Mouse (Mus musculus) urinary bladder, postnatal 36 days (tissue): ENCODE measurements at regions not wholly inside any gene's neighbourhood (a gene's known extent, or its start where the extent isn't known, plus 50 kb on each side); places are given as distances from the start of the nearest gene placed in this dataset.
"Not testable (repeated sequence)": the region's sequence is repeated elsewhere in the genome, so short reads cannot be mapped to it uniquely, and the experiment has no call there.

Source experiments
- DNase-seq, 2 experiments: peaks; one replicate each; pipeline ENCODE4 v3.0.0; 2022; ENCODE audit warnings: low spot score in 2 of 2, mixed read lengths in 1 of 2

DNA sequence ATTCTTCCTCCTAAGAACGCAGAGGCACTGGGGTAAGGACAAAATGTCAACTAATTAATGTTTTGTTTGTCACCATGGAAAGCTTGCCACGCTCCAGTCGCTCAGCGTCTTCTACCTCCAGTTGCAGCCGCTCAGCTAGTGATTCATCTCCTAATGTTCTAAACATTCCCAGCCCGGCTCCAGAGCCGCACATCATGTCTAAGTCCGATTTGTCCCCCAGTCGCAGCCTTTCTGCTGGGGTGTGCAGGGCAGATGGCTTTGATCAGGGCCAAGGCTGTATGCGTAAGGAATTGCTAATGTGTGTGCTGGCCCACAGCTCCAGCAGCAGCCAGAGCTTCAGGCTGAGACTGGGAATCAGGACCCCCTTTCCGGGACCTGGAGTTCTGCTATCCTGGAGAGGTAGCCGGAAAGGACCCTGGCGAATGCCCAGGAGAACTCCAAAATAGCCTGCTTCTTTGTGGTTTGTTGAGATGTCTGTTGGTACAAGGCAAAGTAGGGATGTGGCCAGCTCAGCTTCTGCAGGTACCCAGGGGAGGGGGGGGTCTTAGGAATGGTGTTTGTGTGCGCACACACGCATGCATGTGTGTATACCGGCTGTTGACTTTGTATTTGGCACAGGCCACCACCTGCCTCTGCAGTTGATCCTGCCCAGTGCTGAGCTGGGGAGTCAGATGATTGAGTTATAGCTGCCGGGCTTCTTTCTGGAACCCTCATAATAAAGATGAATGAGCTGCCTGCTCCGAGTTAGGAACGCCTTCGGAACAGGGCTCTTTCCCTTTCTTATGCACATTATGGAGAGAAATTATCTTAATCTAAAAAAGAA lies 143.0 kb upstream of the Kcng1 start:
- no peak for DNase-seq

DNA sequence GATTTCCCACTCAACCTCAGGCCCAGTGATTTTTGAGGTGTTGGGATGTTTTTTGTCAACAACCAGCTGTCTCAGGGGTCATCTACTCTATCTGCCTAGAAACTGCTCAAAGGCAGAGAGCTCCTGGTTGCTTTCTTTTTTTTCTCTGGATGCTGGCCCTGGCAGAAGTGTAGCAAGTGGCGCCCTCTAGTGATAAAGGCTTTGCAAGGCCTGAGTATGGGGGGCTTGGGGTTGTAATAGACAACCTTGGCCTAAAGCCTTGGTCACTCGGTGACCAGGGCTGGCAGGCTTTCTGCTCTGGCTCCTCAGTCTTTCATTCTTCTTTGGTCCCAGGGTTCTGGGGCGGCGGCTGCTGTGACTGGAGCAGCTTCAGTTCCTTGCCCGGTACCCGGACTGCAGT lies 142.0 kb upstream of the Kcng1 start:
- DNase-seq: no peak

- DNase-seq: no peak
These were observed 133.6 kb upstream of the Kcng1 start for GRCm38 (mm10) chr2:168415140-168415539.

DNA sequence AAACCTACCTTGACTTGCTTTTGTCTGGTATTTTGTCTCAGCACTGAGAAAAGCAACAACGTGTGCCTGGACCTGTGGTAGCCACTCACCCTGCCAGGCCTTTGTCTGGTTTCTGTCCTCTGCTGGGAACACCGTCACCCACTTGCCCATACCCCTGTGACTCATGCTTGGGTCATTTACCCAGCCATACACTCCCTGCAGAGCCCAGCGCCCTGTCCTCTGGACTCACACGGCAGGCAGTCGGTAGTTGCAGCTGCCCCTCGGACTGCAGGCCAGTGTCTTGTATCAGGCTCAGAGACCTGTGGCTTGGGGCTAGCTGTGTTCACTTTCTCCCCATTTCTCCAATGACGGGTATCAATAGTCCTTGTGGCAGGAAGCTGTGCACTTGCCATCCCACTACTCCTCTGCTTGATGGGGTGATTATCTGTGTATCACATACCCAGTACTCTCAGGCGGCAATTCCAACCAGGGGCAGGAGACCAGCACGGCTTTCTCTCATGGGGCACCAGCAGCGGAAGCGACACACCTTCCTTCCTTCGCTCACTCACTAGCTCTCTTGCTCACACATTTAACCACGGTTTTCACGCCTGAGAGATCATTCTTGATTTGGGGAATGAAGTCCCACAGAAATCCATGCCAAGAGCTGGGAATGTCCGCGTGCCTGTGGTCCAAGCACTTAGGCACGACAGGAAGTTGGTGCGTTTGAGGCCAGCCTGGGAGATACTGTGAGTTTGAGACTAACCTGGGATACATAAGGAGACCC lies 132.8 kb upstream of the Kcng1 start:
- DNase-seq: no peak

- no peak for DNase-seq
These were observed 131.3 kb upstream of the Kcng1 start for GRCm38 (mm10) chr2:168412853-168413252.

DNA sequence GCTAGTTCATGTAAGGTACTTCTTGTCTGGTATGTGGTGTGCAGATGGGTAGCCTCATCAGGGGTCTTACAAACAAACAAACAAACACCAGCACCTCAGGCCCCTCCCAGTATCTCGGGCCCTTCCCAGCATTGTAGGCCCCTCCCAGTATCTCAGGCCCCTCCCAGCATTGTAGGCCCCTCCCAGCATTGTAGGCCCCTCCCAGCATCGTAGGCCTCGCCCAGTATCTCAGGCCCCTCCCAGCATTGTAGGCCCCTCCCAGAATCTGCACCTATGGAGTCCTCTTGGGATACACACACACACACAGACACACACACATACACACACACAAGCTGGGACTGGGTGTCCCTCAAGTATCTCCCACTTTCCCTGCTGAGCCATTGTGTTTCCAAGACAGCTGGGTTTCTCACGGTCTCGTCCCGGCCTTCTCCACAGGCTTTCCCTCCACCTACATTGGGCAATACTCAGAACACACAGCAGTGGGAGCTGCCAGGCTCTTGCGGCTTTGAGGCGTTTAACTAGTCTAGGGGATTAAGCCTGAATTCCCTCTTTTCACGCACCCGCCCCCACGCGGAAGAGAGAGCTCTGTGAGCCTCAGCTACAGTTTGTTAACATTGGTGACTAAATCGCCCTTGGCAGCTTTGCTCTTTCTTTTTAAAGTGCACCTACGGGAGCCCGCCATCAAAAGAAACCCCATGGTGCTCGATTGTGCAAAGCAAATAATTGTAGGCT lies 121.4 kb upstream of the Kcng1 start:
- peak in 1 of 2 experiments; percentile 1 for DNase-seq

DNA sequence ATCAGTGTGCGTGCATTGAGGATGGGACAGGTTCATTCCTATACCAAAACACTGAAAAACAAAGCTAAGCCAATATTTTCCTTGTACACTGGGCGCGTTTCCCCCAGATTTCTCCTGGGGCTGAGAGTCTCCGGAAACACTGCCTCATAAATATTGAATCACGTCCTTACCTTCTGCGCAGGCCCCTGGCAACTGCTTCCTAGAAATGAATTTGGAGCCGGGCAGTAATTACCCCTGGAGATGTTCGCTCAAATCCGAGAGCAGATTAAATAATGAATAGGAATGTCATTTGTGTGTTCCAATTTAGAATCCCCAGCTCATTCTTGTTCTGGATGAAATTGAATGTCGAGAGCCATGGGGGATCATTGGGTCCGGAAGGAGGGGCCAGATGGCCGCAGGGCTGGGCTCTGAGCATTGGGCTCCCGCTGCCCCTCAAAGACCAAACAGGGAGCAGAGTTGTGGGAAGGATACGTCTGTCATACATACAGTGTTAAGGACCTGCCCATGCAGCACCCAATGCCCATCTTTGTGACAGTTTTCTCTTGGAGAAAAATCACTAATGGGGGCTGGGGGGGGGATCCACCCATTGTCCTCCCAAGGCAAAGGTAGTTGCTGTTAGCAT lies 117.7 kb upstream of the Kcng1 start:
- DNase-seq: no peak

DNA sequence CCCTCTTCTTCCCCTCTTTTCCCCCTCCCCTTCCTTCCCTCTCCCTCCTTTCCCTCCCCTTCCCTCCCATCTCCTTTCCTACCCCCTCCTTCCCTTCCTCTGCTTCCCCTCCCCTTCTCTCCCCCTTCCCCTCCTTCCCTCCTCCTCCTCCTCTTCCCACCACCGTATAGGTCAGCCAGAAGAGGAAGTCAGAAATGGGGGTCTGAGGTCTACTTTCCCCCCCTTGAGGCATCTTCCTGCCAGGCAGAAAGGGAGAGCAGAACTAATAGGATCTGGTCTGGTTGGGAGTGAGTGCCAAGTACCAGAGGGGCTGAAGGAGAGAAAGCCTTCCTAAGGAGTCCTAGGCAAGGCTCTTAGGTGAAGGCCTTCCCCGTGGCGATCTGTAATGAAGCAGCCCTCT lies 114.8 kb upstream of the Kcng1 start:
- no peak for DNase-seq

DNA sequence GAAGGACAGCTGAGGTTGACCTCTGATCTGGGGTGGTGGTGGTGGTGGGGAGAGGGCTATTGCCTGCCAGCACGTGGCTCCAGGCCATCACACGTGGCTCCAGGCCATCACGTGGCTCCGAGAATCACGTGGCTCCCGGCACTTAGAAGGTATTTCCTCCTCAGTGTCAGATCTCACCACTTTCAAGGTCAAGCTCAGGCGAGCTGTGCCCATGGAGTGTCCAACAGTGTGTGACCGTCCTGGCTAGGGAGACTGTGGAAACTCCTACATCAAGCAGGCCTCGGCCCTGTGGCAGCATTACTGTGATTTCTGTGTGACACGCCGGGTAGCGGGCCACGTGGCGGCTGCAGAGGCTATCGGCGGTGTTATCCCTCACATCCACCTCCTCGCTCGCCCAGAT lies 111.8 kb upstream of the Kcng1 start:
- no peak for DNase-seq

DNA sequence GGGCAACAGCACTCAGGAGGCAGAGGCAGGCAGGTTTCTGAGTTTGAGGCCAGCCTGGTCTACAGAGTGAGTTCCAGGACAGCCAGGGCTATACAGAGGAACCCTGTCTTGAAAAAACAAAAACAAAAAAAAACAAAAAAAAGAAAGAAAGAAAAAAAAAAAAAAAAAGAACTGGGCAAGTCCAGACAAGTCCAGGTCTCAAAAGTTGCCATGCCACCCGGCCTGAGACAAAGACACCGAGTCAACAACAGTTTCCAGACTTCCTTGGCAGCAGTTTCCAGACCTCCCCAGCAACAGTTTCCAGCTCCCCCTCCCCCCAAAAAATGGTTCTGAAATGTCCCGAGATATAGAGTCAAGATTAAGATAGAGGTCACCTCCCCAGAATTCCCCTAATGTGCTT lies 110.6 kb upstream of the Kcng1 start:
- DNase-seq: not testable (repeated sequence)

- no peak for DNase-seq
These were observed 99.1 kb upstream of the Kcng1 start for GRCm38 (mm10) chr2:168380606-168381005.

DNA sequence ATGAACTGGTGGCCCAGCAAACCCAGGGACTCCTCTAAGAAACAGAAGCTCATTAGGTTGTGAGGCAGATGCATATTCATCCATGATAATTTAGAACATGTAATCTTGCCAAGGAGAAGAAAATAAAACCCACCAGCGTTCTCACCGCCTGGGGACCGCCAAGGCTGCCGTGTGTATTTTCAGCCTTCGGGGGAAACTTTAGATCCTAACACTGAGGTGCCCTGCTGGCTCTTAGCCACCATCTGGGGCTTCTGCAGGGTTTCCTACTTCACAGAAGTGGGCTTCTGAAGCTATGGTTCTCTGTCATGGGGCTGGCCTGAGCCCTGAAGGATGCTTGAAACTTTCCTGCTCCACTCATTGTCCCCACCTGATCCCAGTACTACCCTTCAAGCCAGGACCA lies 90.8 kb upstream of the Kcng1 start:
- no peak for DNase-seq

GRCm38 (mm10) chr2:168371245-168371644 lies 89.7 kb upstream of the Kcng1 start:
- no peak for DNase-seq

DNA sequence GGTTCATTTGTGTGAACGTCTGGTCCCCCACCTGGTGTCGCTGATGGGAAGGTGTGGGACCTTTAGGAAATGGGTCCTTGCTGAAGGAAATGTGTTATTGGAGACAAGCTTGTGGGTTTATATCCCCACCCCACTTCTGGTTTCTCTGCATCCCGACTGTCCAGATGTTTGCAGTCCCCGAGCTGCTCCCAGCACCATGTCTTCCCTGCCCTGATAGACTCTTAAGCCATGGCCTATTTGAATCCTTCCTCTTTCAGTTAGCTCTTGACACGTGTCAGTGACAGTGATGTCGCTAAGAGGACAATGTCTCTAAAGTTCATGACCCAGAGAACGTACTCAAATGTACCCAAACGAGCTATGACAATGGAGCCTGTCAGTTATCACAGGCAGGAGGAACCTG lies 77.7 kb upstream of the Kcng1 start:
- no peak for DNase-seq

GRCm38 (mm10) chr2:168358551-168358950 lies 77.0 kb upstream of the Kcng1 start:
- no peak for DNase-seq

DNA sequence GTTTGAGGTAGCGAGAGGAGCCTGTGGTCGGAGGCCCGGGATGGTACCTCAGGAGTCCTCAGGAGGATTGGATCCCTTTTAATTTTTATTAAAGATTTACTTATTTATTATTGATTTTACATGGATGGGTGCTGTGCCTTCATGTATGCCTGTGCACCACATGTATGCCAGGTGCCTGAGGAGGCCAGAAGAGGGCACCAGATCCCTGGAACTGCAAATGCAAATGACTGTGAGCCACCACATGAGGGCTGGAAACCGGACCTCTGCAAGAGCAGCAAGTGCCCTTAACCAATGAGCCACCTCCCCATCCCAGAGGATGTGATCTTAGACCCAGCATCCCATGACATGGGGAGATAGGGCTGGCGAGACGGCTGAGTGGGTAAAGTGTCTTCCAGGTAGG lies 76.3 kb upstream of the Kcng1 start:
- no peak for DNase-seq

DNA sequence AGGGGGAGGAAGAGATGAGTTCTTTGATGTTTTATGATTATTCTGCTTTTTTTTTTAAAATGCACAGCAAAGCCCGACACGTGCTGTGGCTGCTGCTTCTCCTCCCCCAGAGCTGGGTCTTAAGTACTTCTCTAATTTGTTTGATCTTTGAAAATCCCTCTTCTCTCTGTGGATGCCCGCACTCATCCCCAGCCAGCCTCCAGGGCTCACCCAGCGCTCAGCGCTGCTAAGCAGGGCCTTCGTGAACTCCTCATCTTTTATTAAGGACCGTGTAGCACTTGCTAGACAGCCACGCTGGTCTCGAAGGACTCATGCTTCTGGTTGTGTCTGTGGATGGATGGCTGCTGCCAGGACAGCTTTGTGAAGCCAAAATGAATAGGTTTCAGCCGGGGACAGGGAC lies 72.9 kb upstream of the Kcng1 start:
- no peak for DNase-seq

- DNase-seq: no peak
These were observed 71.1 kb upstream of the Kcng1 start for GRCm38 (mm10) chr2:168352626-168353025.

- DNase-seq: no peak
These were observed 70.7 kb upstream of the Kcng1 start for GRCm38 (mm10) chr2:168352194-168352593.

- no peak for DNase-seq
These were observed 63.8 kb upstream of the Kcng1 start for GRCm38 (mm10) chr2:168345384-168345783.

- DNase-seq: no peak
These were observed 62.2 kb upstream of the Kcng1 start for GRCm38 (mm10) chr2:168343705-168344104.

DNA sequence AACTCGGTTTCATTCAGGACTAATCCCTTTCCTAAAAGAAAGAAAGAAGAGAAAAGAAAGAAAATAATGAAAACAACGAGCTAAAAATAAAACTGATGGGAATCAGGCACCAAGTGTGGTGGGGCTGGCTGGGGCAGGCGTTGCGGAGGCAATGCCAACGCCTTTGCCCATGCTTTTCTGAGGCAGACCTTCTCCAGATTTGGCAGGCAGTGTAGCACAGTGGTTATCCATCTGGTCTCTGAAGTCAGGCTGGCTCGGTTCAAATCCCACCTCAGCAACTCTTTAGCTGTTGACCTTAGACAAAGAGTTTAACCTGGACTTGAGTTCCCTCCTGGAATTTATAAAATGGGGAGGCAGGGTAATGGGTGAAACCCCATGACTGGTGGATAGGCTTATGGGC lies 57.3 kb upstream of the Kcng1 start:
- no peak for DNase-seq
